Mouse (Mus musculus) cerebellum, adult 11 months (tissue): ENCODE results near the gene Gpsm3.
A peak's percentile ranks its signal among the peaks of the same experiment; 100 is the strongest.
"Not testable (repeated sequence)": the region's sequence is repeated elsewhere in the genome, so short reads cannot be mapped to it uniquely, and the experiment has no call there.

ENCODE experiments used
- DNase-seq: peaks from one replicate; pipeline ENCODE4 v3.0.0; 2022

The Gpsm3 gene

DNA sequence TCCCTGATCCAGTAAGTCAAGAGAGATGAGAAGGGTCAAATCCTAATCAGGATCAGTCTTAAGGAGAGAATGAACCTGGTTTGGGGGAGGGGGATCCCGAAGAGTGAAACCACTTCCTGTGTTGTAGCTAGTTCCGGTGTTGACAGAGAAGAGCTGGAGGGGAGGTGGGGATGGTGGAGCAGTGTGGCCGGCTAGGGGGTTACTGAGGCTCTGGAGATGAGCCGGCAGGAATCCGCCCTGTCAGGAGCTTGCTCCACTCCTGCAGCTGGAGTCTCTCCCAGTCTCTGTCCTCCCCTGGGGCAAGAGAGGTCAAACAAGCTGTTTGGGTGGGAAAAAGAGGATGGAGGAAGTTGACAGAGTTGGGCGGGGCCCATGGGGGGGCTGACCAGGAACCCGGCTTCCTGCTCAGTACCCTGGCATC lies at the start of gene Gpsm3:
Gene Gpsm3, plus strand, starts transcription at position 126 of the 421 bp plus-strand sequence.
- DNase-seq, result peak; percentile 34

DNA sequence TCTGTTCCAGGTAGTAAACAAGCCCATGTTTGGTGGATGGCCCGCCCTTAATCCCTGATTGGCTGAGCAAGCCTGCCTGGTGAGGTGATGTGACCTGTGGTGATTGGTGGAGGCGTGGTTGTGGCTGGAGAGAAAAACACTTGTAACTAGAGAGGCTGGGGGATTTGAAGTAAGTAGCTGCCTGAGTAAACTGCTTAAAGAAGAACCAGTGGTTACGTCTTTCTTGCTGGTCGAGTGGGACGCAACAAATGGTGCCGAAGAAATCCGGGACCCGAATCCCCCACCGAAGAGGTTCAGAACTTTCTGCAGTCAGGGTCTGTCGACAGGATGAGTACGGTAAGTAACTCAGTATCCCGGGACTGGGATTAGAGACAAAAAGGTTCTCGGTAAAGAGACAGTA lies 46.0 kb upstream of the Gpsm3 start:
- not testable (repeated sequence) for DNase-seq

DNA sequence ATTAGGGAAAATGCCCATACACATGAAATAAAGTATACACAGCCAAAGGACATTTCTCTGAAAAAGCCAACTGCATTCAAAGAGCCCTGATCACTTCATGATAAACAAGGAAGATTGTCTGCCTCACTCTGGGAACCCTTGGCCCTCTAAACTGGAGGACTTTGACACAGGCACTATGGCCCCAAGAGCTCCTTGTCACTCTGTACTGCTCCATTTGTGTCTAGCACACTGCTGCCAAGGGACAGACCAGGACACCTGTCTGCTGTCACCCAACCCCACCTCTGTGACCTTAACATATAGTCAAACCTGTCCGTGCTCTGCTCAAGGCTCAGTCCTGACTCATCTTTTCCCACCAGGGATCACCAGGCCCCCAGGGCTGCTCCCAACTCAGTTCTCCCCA lies 42.8 kb upstream of the Gpsm3 start:
- DNase-seq, result no peak

GRCm38 (mm10) chr17:34547601-34548000 lies 42.0 kb upstream of the Gpsm3 start:
- no peak for DNase-seq

DNA sequence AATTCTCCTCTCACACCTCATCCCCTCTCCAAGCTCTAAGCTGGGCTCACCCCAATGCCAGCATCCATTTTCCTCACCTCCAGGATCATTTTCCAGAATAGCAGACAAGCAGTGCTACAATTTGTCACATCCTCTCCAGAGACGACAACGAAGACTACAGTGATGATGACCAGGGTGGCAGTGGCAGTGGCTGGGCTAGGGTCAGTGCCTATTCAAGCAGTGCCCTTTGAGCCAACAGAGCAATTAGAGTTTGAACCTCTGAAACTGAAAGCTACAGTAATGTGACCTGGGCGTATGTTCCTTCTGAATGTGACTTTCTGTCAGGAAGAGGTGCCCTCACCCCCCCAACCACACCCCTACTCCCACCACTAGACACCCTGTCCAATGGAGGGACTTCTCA lies 40.5 kb upstream of the Gpsm3 start:
- no peak for DNase-seq

GRCm38 (mm10) chr17:34549843-34550242 lies 39.8 kb upstream of the Gpsm3 start:
- DNase-seq, result no peak

GRCm38 (mm10) chr17:34555483-34555882 lies 34.1 kb upstream of the Gpsm3 start:
- peak; percentile 61 for DNase-seq

- DNase-seq, result no peak
Measured at GRCm38 (mm10) chr17:34556406-34556805, 33.2 kb upstream of the Gpsm3 start.

DNA sequence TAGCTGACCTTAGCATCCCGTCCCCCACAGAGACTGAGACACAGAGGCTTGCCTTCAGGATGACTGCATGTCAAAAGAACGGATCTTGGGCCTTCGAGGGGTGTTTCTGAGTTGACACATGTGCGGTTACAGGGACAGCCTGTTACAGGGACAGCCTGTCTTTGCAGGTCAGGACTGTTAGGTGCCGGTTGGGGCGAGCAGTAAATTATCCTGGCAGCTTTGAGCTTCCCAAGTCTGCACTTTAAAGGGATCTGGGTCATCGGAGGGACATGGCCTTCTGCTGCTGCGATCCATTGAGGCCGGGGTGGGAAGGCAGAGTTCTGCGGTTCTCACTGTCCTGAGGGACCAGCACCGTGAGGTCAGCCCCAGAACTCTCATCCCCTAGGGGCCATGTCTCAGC lies 32.2 kb upstream of the Gpsm3 start:
- no peak for DNase-seq

- no peak for DNase-seq
Measured at GRCm38 (mm10) chr17:34559116-34559515, 30.5 kb upstream of the Gpsm3 start.

DNA sequence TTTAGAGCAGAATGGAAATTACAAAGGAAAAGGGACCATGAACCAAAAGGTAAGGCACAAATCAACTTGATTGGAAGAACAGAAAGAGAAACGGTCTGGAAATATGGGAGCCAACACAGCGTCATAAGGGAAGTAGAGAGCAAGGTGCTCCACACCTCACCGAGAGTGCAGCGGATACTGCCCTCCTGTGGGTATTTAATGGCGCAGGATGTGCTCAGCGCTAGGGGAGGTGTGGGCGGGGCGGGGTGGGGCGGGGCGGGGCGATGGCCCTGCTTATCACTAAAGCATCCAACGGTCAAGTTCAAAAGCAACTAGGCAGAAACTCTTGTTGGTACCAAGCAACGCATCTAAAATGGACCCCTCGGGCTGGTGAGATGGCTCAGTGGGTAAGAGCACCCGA lies 29.7 kb upstream of the Gpsm3 start:
- no peak for DNase-seq

GRCm38 (mm10) chr17:34560438-34560837 lies 29.2 kb upstream of the Gpsm3 start:
- no peak for DNase-seq

DNA sequence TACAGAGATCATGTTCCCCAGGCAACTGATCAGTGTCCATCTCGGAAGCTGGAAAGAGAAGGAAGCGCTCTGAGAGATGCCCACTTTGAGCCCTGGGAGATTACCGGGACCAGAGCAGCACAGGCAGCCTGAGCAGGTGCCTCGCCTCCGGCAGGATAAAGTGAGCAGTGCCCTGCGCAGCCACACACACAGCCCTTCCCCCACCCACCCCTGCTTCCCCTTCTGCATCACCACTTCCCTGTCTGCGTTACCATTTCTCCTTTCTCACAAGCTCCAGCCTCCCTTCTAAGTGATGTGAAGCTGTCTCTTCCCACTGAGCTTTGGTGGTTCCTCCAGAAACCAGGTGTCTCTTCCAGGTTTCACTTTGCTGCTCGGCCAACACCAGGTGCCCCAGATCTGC lies 28.4 kb upstream of the Gpsm3 start:
- no peak for DNase-seq

- no peak for DNase-seq
Measured at GRCm38 (mm10) chr17:34562595-34562994, 27.0 kb upstream of the Gpsm3 start.

DNA sequence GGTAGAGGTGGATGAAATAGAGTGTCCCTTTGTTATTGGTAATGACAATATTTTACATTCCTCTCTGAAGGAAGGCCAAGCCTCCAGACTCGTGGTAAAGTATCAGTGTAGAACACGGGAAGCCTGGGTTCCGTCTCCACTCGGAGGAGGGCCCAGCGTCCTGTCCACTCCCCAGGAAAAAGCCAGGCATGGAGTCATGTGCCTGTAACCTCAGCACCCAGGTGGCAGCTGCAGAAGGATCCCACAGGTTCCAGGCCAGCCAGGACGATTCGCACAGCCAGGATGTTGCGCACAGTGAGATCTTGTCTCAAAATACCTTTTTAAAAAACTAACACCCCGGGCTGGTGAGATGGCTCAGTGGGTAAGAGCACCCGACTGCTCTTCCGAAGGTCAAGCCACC lies 26.3 kb upstream of the Gpsm3 start:
- no peak for DNase-seq

DNA sequence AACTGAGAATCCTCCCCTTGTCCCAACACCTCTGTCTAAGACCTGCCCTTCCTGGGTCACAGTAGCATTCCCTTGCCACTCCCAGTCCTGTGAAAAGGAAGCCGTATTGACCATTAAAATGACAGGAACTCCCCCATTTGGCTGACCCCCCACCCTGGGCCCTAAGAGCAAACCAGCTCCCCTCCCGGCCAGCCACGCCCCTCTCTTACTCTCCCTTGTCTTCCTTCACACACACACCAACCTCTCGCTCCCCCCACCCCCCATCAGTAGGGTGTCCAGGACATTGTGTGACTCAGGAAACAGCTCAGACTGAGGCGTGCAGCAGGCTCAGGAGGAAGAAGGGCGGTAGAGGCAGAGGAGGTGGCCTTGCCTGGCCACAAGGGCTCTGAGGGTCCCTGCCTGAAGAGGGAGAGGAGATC lies 25.6 kb upstream of the Gpsm3 start, which contains the start of gene Notch4:
Gene Notch4, plus strand, starts transcription at position 266 of the 419 bp plus-strand sequence.
- no peak for DNase-seq

DNA sequence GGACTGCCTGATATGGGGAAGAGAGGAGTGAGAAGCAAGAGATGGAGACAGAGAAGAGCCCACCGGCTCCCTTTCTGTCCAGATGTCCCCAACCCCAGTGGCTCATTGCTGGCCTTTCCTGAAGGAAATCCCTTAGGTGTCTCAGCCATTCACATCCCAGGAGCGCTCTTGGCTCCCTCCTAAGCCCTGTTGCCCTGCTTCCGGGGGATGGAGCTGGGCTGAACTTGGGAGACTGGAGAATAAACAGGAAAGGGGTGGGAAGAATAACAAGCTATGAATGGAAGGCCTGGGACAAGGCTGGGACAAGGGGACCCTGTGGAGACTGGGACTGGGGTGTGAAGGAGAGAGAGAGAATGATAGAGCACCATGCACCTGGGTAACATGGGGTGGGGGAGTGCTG lies 24.8 kb upstream of the Gpsm3 start:
- DNase-seq, result no peak

- no peak for DNase-seq
Measured at GRCm38 (mm10) chr17:34567311-34567710, 22.3 kb upstream of the Gpsm3 start.

GRCm38 (mm10) chr17:34568421-34568820 lies 21.2 kb upstream of the Gpsm3 start:
- DNase-seq, result no peak

DNA sequence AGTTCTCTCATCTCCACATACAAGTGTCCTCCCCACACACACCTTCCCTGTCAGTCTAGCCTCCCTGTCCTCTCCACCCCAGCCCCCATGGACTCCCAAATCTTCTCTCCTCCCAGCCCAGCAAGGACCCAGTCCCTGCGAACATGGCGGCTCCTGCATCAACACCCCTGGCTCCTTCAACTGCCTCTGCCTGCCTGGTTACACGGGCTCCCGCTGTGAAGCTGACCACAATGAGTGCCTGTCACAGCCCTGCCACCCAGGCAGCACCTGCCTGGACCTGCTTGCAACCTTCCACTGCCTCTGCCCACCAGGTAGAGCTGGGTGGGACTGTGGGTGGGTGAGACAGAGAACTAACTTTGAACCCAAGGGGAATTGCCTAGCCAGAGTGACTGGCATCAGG lies 19.7 kb upstream of the Gpsm3 start:
- DNase-seq, result no peak

DNA sequence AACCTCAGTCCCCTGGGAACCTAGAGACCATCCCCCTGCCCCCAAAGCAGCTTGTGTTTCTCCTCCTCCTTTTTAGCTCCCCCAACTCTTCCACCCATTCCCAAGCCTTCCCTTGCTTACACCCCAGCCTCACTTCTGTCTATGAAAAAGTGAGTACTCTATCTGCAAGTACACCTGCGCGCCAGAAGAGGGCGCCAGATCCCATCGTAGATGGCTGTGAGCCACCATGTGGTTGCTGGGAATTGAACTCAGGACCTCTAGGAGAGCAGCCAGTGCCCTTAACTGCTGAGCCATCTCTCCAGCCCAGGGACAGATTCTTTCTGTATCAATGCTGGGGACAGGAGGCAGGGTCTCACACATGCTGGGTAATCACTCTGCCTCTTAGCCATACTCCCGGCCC lies 17.7 kb upstream of the Gpsm3 start:
- DNase-seq, result no peak

DNA sequence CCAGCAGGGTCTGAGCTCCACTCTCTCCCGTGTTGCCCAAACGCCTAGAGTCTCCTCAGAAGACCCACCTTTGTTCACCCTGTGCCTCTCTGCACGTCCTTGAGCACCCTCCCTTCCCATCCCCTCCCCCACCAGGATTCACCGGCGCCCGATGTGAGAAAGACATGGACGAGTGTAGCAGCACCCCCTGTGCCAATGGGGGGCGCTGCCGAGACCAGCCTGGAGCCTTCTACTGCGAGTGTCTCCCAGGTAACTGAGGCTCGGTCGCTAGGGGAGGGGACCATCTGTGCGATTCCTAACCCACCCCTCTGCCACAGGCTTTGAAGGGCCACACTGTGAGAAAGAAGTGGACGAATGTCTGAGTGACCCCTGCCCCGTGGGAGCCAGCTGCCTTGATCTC lies 17.2 kb upstream of the Gpsm3 start:
- no peak for DNase-seq

DNA sequence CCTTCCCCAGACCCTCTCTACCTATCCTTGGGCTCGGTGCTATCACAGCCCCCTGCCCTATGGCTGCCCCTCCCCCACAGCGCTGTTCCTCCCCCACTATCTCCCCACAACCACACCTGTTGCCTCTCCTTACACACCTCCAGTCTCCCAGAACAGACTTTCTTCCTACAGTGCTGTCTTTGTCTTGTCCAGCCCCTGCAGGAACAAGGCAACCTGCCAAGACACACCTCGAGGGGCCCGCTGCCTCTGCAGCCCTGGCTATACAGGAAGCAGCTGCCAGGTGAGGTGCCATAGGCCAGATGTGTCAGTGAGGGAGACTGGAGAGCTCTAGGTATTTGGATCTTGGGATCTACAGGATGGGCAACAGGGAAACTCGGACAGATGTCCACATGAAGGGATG lies 13.0 kb upstream of the Gpsm3 start:
- DNase-seq, result no peak

GRCm38 (mm10) chr17:34578070-34578469 lies 11.5 kb upstream of the Gpsm3 start:
- no peak for DNase-seq

DNA sequence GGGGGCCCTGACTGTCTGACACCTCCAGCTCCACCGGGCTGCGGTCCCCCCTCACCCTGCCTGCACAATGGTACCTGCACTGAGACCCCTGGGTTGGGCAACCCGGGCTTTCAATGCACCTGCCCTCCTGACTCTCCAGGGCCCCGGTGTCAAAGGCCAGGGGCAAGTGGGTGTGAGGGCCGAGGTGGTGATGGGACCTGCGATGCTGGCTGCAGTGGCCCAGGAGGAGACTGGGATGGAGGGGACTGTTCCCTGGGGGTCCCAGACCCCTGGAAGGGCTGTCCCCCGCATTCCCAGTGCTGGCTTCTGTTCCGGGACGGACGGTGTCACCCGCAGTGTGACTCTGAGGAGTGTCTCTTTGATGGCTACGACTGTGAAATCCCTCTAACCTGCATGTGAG lies 7.1 kb upstream of the Gpsm3 start:
- DNase-seq, result no peak

- peak; percentile 29 for DNase-seq
Measured at GRCm38 (mm10) chr17:34583397-34583796, 6.2 kb upstream of the Gpsm3 start.
